Mouse (Mus musculus) gastrocnemius, postnatal 36 days (tissue): Measurements from ENCODE around the gene Bcl2l13. TPM values are rescaled to one million over a fixed set of nuclear protein-coding genes. Genes with fewer than 3 reads are reported as not detected.
A peak's percentile ranks its signal among the peaks of the same experiment; 100 is the strongest.
"Not testable (repeated sequence)": the region's sequence is repeated elsewhere in the genome, so short reads cannot be mapped to it uniquely, and the experiment has no call there.

Experiments
- DNase-seq, 2 experiments: peaks; one replicate each; pipeline ENCODE4 v3.0.0; 2022
- intact Hi-C: fragments of 180-260 bp; cut with DNase I; formaldehyde crosslinking; loops from one replicate; pipeline ENCODE4 v1.15.1; 2025
- total RNA-seq, 2 experiments: library from RNA; stranded (reverse); gene quantifications; 2 replicates each; pipeline ENCODE4 v1.2.3; 2021

The Bcl2l13 gene
- total RNA-seq, 2 experiments from 2014 or later = 59.6 to 67.3 TPM

GRCm38 (mm10) chr6:120916972-120917881 is 81.2 kb downstream of the Bcl2l13 start:
- intact Hi-C loops, DNase-seq: not testable (repeated sequence)

- no peak for DNase-seq
- intact Hi-C loops = no loop called here
These were observed 82.0 kb downstream of the Bcl2l13 start for GRCm38 (mm10) chr6:120917975-120918374.

GRCm38 (mm10) chr6:120924791-120925321 is 88.8 kb downstream of the Bcl2l13 start:
- intact Hi-C loops, DNase-seq: not testable (repeated sequence)

- intact Hi-C loops = no loop called here
- DNase-seq = no peak
These were observed 90.9 kb downstream of the Bcl2l13 start for GRCm38 (mm10) chr6:120926880-120927279.

DNA sequence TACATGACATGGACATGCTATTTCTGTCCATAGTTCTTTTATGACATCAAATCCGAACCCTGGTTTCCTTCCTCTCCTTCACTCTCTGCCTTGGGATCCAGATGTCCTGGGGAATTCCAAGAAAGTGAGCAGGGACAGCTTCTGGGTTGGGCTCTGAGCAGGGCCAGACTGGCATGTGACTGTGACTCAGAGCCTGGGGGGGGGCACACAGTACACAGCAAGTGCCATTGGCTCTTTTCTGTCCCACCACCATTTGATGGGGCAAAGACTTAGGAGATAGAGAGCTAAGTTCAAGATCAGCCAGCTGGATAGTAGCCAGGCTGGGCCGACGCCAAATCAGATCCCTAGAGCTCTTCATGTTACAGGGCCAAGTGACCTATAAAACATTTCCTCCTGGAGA is 91.8 kb downstream of the Bcl2l13 start:
- intact Hi-C loops = no loop called here
- peak; percentile 36 to 49 for DNase-seq

- intact Hi-C loops = no loop called here
- no peak for DNase-seq
These were observed 93.4 kb downstream of the Bcl2l13 start for GRCm38 (mm10) chr6:120929421-120929820.

GRCm38 (mm10) chr6:120930450-120931306 is 94.7 kb downstream of the Bcl2l13 start:
- no peak for DNase-seq
- intact Hi-C loops = no loop called here

GRCm38 (mm10) chr6:120932597-120932996 is 96.6 kb downstream of the Bcl2l13 start:
- no peak for DNase-seq
- intact Hi-C loops = no loop called here

DNA sequence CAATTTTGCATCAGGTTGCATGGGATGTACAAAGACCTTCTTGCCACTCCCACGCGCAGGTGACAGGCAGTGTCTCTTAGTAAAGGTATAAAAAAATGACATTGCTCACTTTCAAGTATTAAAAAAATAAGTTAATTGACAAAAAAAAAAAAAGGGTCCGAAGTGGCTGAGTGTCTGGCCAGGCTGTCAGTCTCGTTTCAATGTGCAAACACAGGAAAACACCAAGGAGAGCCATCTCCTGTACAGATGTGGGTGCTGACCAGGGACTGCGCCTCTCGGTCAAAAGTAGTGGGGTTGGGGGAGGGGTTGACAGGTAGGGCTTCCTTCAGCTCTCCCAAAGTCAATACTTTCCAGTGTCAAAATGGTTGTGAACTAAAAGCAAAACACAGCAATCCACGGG is 97.7 kb downstream of the Bcl2l13 start:
- DNase-seq = no peak
- intact Hi-C loops = no loop called here

DNA sequence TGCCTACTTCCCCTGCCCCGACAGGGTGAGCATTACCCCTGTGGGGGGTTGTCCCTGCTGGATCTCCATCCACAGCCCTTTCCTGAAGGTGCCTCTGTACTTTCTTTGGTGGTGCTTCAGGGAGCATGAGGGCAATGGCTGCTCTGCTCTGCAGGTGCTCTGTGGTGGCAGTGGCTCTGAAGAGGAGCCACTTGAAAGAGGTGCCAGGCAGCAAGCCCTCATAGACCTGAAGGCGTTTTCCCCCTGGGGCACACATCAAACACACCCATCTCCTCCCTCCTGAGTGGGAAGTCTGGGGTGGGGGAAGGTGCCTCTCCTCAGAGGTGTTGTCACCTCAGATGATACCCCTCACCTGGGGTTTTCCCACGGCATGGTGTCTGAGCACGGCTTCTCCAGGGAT is 98.2 kb downstream of the Bcl2l13 start:
- DNase-seq = no peak
- intact Hi-C loops = no loop called here

GRCm38 (mm10) chr6:120937104-120937617 is 101.1 kb downstream of the Bcl2l13 start:
- DNase-seq = no peak
- intact Hi-C loops = no loop called here

DNA sequence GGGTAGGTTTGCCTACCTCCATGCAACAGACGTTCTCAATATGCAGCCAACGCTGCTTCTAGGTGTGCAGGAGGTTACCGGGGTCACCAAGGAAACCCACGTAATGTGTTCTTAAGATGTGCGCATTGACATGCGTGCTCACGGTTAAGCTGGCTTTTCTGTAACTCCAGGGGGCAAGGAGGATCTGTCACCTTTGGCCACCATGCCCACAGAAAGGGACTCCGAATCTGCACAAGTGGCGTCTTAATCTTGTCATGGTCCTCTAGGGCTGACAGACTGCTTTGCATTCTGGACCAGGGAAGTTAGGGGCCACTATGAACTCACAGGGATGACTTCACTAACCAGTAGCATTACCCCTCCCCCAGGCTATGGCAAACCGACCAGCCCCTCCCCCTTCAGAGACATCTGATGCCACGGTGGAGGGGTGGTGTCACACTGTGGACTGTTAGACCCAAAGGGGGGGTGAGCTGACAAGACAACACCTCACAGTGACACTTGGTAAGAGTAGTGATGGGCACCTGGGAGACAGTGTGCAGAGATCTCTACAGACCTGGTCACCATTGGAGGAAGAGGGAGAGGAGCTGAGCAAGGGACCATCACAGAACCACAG is 102.1 kb downstream of the Bcl2l13 start:
- no peak for DNase-seq
- intact Hi-C loops = no loop called here

DNA sequence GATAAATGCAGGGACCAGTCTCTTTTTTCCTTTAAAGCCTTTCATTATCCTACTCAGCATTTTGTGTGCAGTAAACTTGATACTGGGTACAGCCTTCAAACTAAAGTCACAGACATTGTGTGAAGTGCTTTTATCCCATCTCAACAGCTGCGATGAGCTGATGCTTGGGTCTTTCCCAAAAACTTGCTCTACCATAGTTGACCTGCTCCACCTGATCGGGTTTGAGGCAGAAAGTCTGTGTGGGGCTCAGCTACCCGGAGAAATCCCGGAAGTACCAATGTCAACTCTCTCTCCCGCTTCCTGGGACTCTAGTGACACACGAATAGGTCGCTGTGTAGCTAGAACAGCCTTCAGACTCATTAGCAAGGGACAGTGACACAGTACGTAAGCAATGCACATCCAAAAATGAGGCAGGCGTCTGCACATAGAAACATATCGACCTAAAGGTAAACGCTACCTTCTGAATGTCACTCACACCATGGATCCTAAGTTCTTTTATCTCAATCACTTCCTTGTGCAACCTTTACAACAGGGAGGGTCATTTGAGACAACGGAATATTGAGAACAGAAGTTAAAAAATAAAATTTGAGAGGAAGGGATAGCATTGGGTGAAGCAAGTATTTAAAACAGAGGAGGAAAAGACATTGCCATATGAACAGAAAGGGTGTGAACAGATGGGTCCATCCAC is 102.9 kb downstream of the Bcl2l13 start:
- intact Hi-C loops = no loop called here
- DNase-seq = no peak

DNA sequence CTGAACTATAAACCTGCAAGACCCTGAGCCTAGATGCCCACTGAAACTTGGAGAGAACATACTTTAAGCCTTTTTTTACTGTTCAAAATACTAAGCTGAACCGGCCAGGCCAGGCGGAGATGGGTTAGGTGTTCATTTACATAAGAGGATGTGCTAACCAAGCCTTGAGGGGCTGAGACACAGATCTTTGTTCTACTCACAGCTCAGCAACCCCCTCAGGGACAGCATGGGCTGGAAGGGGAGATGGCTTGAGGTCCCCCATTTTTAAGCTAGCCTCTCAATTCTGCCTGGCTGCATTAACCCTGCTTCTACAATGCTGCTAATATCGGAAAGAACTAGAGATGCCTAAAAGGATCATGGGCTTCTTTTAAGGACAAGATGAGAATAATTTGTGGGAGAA is 103.8 kb downstream of the Bcl2l13 start:
- intact Hi-C loops = loop anchor here (10.0 kb wide), 1 partner anchor 395 kb away; no protein-coding TSS in a partner anchor
- no peak for DNase-seq

- DNase-seq = no peak
- intact Hi-C loops = loop anchor here (10.0 kb wide), 1 partner anchor 394 kb away; no protein-coding TSS in a partner anchor
These were observed 104.6 kb downstream of the Bcl2l13 start for GRCm38 (mm10) chr6:120940446-120941083.

DNA sequence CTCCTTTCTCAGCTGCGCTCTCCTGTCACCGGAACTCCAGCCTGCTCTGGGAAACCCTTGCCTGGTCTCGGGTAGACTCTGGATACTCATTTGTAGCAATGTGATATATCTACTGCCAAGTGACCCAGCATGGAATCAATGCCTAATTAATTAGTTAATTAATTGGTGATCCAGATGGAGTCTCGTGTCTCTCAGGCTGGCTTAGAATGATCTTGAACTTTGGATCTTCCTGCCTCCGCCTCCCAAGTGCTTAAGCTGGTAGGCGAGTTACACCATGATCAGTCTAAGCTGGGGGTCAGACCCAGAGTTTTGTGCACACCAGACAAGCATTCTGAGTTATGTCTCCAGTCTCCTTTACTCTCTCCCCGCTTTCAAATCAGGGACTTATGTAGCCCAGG is 105.1 kb downstream of the Bcl2l13 start:
- intact Hi-C loops = loop anchor here (10.0 kb wide), 1 partner anchor 394 kb away; no protein-coding TSS in a partner anchor

GRCm38 (mm10) chr6:120941575-120941974 is 105.6 kb downstream of the Bcl2l13 start:
- DNase-seq = no peak
- intact Hi-C loops = loop anchor here (10.0 kb wide), 1 partner anchor 393 kb away; no protein-coding TSS in a partner anchor

More for the DNA sequence above, 105.1 kb downstream of the Bcl2l13 start:
- DNase-seq = no peak
